In the genomic region with DNA sequence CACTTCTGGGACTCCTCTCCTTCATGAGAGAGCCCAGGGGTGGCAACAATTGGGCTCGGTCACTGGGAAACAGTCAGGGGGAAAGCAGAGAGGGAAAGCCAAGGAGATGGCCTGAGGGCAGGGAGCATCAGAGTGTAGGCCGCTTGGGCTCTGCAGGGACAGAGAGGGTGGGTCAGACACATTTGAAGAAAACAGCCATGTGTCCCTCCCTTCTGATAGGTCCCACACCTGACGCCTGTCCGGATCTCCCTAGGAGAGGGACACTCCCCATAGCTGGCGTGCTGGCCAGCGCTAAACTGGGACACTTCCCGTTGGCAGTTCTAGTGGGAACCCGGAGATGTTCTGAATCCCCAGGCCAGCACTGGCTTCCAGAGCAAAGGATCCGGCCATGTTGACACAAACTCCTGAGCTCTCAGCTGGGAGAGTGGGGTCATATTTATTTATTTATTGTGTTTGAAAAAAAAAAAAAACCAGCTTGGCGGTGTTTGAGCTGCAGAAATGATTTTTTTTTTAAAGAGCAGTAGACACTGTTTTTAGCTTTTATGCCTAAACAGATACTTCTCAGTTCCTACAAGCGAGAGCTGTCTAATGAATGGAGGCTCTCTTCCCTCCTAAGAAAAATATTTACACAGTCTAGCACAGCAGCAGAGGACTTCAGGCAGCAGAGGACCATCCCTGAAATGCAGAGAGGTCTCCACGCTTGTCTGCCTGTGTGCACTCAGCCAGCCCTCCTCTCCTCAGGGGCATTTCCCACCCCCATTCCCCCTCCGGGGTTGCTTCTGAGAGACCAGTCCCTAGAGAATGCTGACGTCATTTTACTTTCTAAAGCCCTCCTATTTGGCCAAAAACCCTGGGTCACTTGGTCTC, we compare ENCODE assay signal across 11 mouse cellular contexts.
A peak's percentile ranks its signal among the peaks of the same experiment; 100 is the strongest.
DNase-seq lines count a peak whose midpoint lies in the region; ATAC-seq and TF ChIP-seq lines count a peak whose summit lies in the region.
"Had no signal": no experiment of that assay in that cellular context is flagged by ENCODE, and none has a peak within 500 bp of the region (broad histone marks: within the 10 kb centered on the region; RNA-seq: fewer than 3 reads in every experiment).

No protein-coding gene starts in this region.

- H3K9me3 ChIP-seq in liver, embryonic 12.5 days (replicated peaks) = no peaks in the 10 kb centered on the region
- no peaks in the 10 kb centered on the region for H3K9me3 ChIP-seq in liver, postnatal 0 days (ENCODE audit: low read length)
- no peaks in the 10 kb centered on the region for H3K9me3 ChIP-seq in limb, embryonic 13.5 days
- no peaks in the 10 kb centered on the region for H3K9me3 ChIP-seq in stomach, embryonic 15.5 days
- H3K9me3 ChIP-seq in forebrain, embryonic 14.5 days (replicated peaks; ENCODE audit: control insufficient read depth, low read length) = no peaks in the 10 kb centered on the region

- no peak overlapping the region for H3K4me2 ChIP-seq in liver, embryonic 12.5 days
- no peak overlapping the region for H3K4me2 ChIP-seq in liver, postnatal 0 days (ENCODE audit: low read depth, low read length)
- no peak overlapping the region for H3K4me2 ChIP-seq in limb, embryonic 13.5 days (replicated peaks)
- no peak overlapping the region for H3K4me2 ChIP-seq in stomach, embryonic 15.5 days
- H3K4me2 ChIP-seq in forebrain, embryonic 14.5 days (ENCODE audit: low read length) = no peak overlapping the region

- no peaks in the 10 kb centered on the region for H3K36me3 ChIP-seq in liver, embryonic 12.5 days
- H3K36me3 ChIP-seq in liver, postnatal 0 days (replicated peaks; ENCODE audit: insufficient read depth, low read length) = no peaks in the 10 kb centered on the region
- H3K36me3 ChIP-seq in limb, embryonic 13.5 days = no peaks in the 10 kb centered on the region
- H3K36me3 ChIP-seq in stomach, embryonic 15.5 days = no peaks in the 10 kb centered on the region
- no peaks in the 10 kb centered on the region for H3K36me3 ChIP-seq in forebrain, embryonic 14.5 days (ENCODE audit: control insufficient read depth, insufficient read depth, low read length)

- TF ChIP-seq CTCF in liver, postnatal 0 days (IDR thresholded peaks at IDR 0.05; ENCODE audit: low read depth) = no peak

- 41% methylated on average over 14 of the region's 14 CpGs for WGBS in liver, embryonic 12.5 days (ENCODE audit: insufficient replicate concordance)
- WGBS in liver, postnatal 0 days (ENCODE audit: insufficient replicate concordance) = 48% methylated on average over 14 of the region's 14 CpGs
- 58% methylated on average over 14 of the region's 14 CpGs for WGBS in limb, embryonic 13.5 days
- WGBS in stomach, embryonic 15.5 days = 31% methylated on average over 14 of the region's 14 CpGs
- 75% methylated on average over 14 of the region's 14 CpGs for WGBS in forebrain, embryonic 14.5 days

- DNase-seq in gastrocnemius, postnatal 25 days = peak; percentile 16
- no peak for DNase-seq in gastrocnemius, postnatal 36 days
- no peak for DNase-seq in liver, postnatal 0 days
- DNase-seq in forebrain, embryonic 14.5 days (ENCODE audit: low spot score) = no peak
- DNase-seq in kidney, postnatal 36 days = no peak
- DNase-seq: cerebellum, postnatal 14 days had no signal

- H3K4me1 ChIP-seq in liver, embryonic 12.5 days = no peaks in the 10 kb centered on the region
- peaks cover 14% of the 10 kb centered on the region; the same call in 1 of the 2 replicates for H3K4me1 ChIP-seq in liver, postnatal 0 days (ENCODE audit: insufficient read depth)
- peaks cover 79% of the 10 kb centered on the region for H3K4me1 ChIP-seq in limb, embryonic 13.5 days
- peaks cover 43% of the 10 kb centered on the region for H3K4me1 ChIP-seq in stomach, embryonic 15.5 days
- no peaks in the 10 kb centered on the region for H3K4me1 ChIP-seq in forebrain, embryonic 14.5 days (ENCODE audit: control insufficient read depth, insufficient read depth, low read length)

- no peak for TF ChIP-seq EP300 in liver, postnatal 0 days (IDR thresholded peaks at IDR 0.05; ENCODE audit: low read depth)

- no peak overlapping the region for H3K9ac ChIP-seq in liver, embryonic 12.5 days
- H3K9ac ChIP-seq in liver, postnatal 0 days (replicated peaks) = no peak overlapping the region
- no peak overlapping the region; the same call in 1 of the 2 replicates for H3K9ac ChIP-seq in limb, embryonic 13.5 days
- H3K9ac ChIP-seq in stomach, embryonic 15.5 days = no peak overlapping the region
- H3K9ac ChIP-seq in forebrain, embryonic 14.5 days (ENCODE audit: low read length) = no peak overlapping the region
- H3K9ac ChIP-seq: liver, embryonic 14.5 days had no signal

- intact Hi-C loops in gastrocnemius, postnatal 36 days (cut with DNase I) = no loop called here

- ATAC-seq in liver, embryonic 12.5 days = 0 out of 2 replicates have a peak, but pooled peaks have one; percentile 22
- ATAC-seq in liver, postnatal 0 days = no peak
- no peak for ATAC-seq in limb, embryonic 13.5 days (ENCODE audit: low FRiP score, low read depth)
- no peak for ATAC-seq in stomach, embryonic 15.5 days (ENCODE audit: insufficient read depth, low FRiP score, low read depth)
- ATAC-seq in forebrain, embryonic 14.5 days = no peak
- ATAC-seq: forebrain, embryonic 16.5 days had no signal

- no peak overlapping the region for H3K4me3 ChIP-seq in liver, embryonic 12.5 days
- H3K4me3 ChIP-seq in liver, postnatal 0 days (ENCODE audit: low read depth, low read length) = no peak overlapping the region
- no peak overlapping the region for H3K4me3 ChIP-seq in limb, embryonic 13.5 days
- no peak overlapping the region for H3K4me3 ChIP-seq in stomach, embryonic 15.5 days (replicated peaks)
- H3K4me3 ChIP-seq in forebrain, embryonic 14.5 days (ENCODE audit: low read depth, low read length) = no peak overlapping the region

- H3K27ac ChIP-seq in liver, embryonic 12.5 days = no peak overlapping the region
- no peak overlapping the region for H3K27ac ChIP-seq in liver, postnatal 0 days (ENCODE audit: low read depth)
- peak overlapping the region; percentile 22; the same call in 1 of the 2 replicates for H3K27ac ChIP-seq in limb, embryonic 13.5 days
- 0 out of 2 replicates have a peak overlapping the region, but pooled peaks have one; percentile 19 for H3K27ac ChIP-seq in stomach, embryonic 15.5 days
- H3K27ac ChIP-seq in forebrain, embryonic 14.5 days (ENCODE audit: low read depth, low read length) = no peak overlapping the region
- H3K27ac ChIP-seq: liver, embryonic 14.5 days had no signal

- peaks cover 27% of the 10 kb centered on the region for H3K27me3 ChIP-seq in liver, embryonic 12.5 days (replicated peaks)
- H3K27me3 ChIP-seq in liver, postnatal 0 days (ENCODE audit: insufficient read depth, low read length) = no peaks in the 10 kb centered on the region
- H3K27me3 ChIP-seq in limb, embryonic 13.5 days = 0 out of 2 replicates have a peak, but pooled peaks cover 5% of the 10 kb centered on the region
- no peaks in the 10 kb centered on the region for H3K27me3 ChIP-seq in stomach, embryonic 15.5 days (replicated peaks)
- no peaks in the 10 kb centered on the region for H3K27me3 ChIP-seq in forebrain, embryonic 14.5 days (replicated peaks; ENCODE audit: control insufficient read depth, insufficient read depth, low read length)

Comparison
In these comparisons a context has a peak if more than half of its experiments do, and no peak if none do; other contexts are left out.
1. H3K27ac ChIP-seq: peak in limb, embryonic 13.5 days (single experiment) and stomach, embryonic 15.5 days (single experiment); none in liver, embryonic 12.5 days (single experiment), liver, postnatal 0 days (single experiment) and forebrain, embryonic 14.5 days (single experiment).